8 mouse cellular contexts compared by ENCODE assay signal in genomic region chr9:120011533-120011932, GRCm38 (mm10). TPM values are rescaled to one million over a fixed set of nuclear protein-coding genes. Genes with fewer than 3 reads are reported as not detected.
A peak's percentile ranks its signal among the peaks of the same experiment; 100 is the strongest.
DNase-seq lines count a peak whose midpoint lies in the region.

No protein-coding gene starts in this region.

- H3K27ac ChIP-seq in midbrain, embryonic 10.5 days (replicated peaks), result peak overlapping the region; percentile 69

- 0 out of 2 replicates have a peak, but pooled peaks cover 2% of the 10 kb centered on the region for H3K9me3 ChIP-seq in midbrain, embryonic 10.5 days (replicated peaks)

- DNase-seq in embryo, embryonic 10 days (ENCODE audit: low spot score), result peak; percentile 91
- no peak for DNase-seq in embryo, embryonic 9.5 days (ENCODE audit: extremely low spot score)
- peak; percentile 89 to 92 for DNase-seq in cerebellum, postnatal 14 days
- peak; percentile 42 to 56 for DNase-seq in gastrocnemius, adult 8-10 months (ENCODE audit: low spot score in 2 of 2)
- peak; percentile 87 for DNase-seq in induced T-regulatory cell, adult 2 months (ENCODE audit: low read depth)
- peak; percentile 41 to 64 for DNase-seq in left cerebral cortex, postnatal 36 days (ENCODE audit: low spot score in 2 of 2)
- peak; percentile 68 for DNase-seq in midbrain, embryonic 10.5 days (ENCODE audit: low spot score)
- DNase-seq in skeletal muscle tissue, adult 2 months (ENCODE audit: low read depth, low spot score), result peak; percentile 78

- H3K4me1 ChIP-seq in midbrain, embryonic 10.5 days, result peaks cover 23% of the 10 kb centered on the region

- no peaks in the 10 kb centered on the region for H3K36me3 ChIP-seq in midbrain, embryonic 10.5 days

- WGBS in midbrain, embryonic 10.5 days, result 1% methylated on average over 10 of the region's 10 CpGs

- peaks cover 43% of the 10 kb centered on the region for H3K27me3 ChIP-seq in midbrain, embryonic 10.5 days (ENCODE audit: low read depth, poor library complexity, severe bottlenecking)

- intact Hi-C loops in left cerebral cortex, postnatal 36 days (cut with DNase I), result loop anchor here (2.0 to 10.0 kb wide), 2 partner anchors 29 to 47 kb away; no protein-coding TSS in a partner anchor

- peak overlapping the region; percentile 65 for H3K4me3 ChIP-seq in midbrain, embryonic 10.5 days

RNA-seq across cellular contexts. Expression of gene Xirp1, which starts 11.9 kb away (rescaled TPM):
- total RNA-seq in gastrocnemius, adult 8-10 months (2022), result 100 to 1,000 TPM in 2 of 4 experiments, 10 to 100 TPM in 2; 68.7 to 171 (median 104) TPM
- total RNA-seq in left cerebral cortex, postnatal 36 days (2021), result under 1 TPM in 1 of 2 experiments, not detected in 1; 0.15 TPM
- polyA plus RNA-seq in midbrain, embryonic 10.5 days (2016; fragmentation: Nextera tagmentation; extraction: Ambion mirVana), result not detected in 2 replicates

RNA-seq across cellular contexts. Expression of gene Csrnp1, which starts 27.1 kb away (rescaled TPM):
- total RNA-seq in gastrocnemius, adult 8-10 months (2022), result 10 to 100 TPM in 1 of 4 experiments, 1 to 10 TPM in 3; 3.6 to 10.2 (median 5.9) TPM
- 10 to 100 TPM; 12.5 to 19.1 TPM for total RNA-seq in left cerebral cortex, postnatal 36 days (2021)
- 1.9 and 2.7 TPM in 2 replicates for polyA plus RNA-seq in midbrain, embryonic 10.5 days (2016; fragmentation: Nextera tagmentation; extraction: Ambion mirVana)

RNA-seq across cellular contexts. Expression of gene Cx3cr1, which starts 58.1 kb away (rescaled TPM):
- total RNA-seq in gastrocnemius, adult 8-10 months (2022), result under 1 TPM in 2 of 4 experiments, not detected in 2; 0.11 to 0.24 TPM
- 10 to 100 TPM; 30.9 to 32.8 TPM for total RNA-seq in left cerebral cortex, postnatal 36 days (2021)
- polyA plus RNA-seq in midbrain, embryonic 10.5 days (2016; fragmentation: Nextera tagmentation; extraction: Ambion mirVana), result 5.9 and 6.7 TPM in 2 replicates

Comparison
In these comparisons a context has a peak if more than half of its experiments do, and no peak if none do; other contexts are left out.
1. RNA of gene Xirp1, which starts 11.9 kb away (total RNA-seq): 68.7 to 171 TPM in gastrocnemius, adult 8-10 months; 0.15 TPM in left cerebral cortex, postnatal 36 days; every median in the first group is over 10 times any median in the second.
2. RNA of gene Cx3cr1, which starts 58.1 kb away (total RNA-seq): 30.9 to 32.8 TPM in left cerebral cortex, postnatal 36 days; 0.11 to 0.24 TPM in gastrocnemius, adult 8-10 months; every median in the first group is over 10 times any median in the second.